Mouse (Mus musculus) intestine, postnatal 0 days (tissue): ENCODE results near the gene Plpp4. TPM values are rescaled to one million over a fixed set of nuclear protein-coding genes. Genes with fewer than 3 reads are reported as not detected.
A peak's percentile ranks its signal among the peaks of the same experiment; 100 is the strongest.

Experiments used
- ATAC-seq: fragments of 200-750 bp; cut with Nextera tagmentation; 2 replicates; pipeline ENCODE4 v1.8.0; 2017; ENCODE audit warnings: mild to moderate bottlenecking, moderate TSS enrichment, moderate library complexity
- H3K27ac ChIP-seq: fragments of 300-500 bp; sonication (generic); 2 replicates; pipeline ENCODE4 v1.5.1; 2014; ENCODE audit warnings: mild to moderate bottlenecking, low read depth, low read length, moderate library complexity
- H3K27me3 ChIP-seq: fragments of 300-500 bp; sonication (generic); replicated peaks from 2 replicates; pipeline ENCODE4 v1.6.1; 2014; ENCODE audit warnings: low read length, mixed read lengths; ENCODE audit not compliant: control insufficient read depth, insufficient read depth
- H3K36me3 ChIP-seq: fragments of 300-500 bp; sonication (generic); 2 replicates; pipeline ENCODE4 v1.6.1; 2014; ENCODE audit warnings: mild to moderate bottlenecking, moderate library complexity; ENCODE audit not compliant: control insufficient read depth, insufficient read depth
- H3K4me1 ChIP-seq: fragments of 300-500 bp; sonication (generic); replicated peaks from 2 replicates; pipeline ENCODE4 v1.6.1; 2014; ENCODE audit warnings: antibody characterized with exemption, low read length, mixed read lengths; ENCODE audit not compliant: control insufficient read depth, insufficient read depth
- H3K4me2 ChIP-seq: fragments of 300-500 bp; sonication (generic); replicated peaks from 2 replicates; pipeline ENCODE4 v1.6.1; 2014; ENCODE audit warnings: low read depth, mild to moderate bottlenecking, moderate library complexity
- H3K4me3 ChIP-seq: fragments of 300-500 bp; sonication (generic); 2 replicates; pipeline ENCODE4 v1.5.1; 2014; ENCODE audit warnings: low read depth, low read length
- H3K9ac ChIP-seq: fragments of 300-500 bp; sonication (generic); 2 replicates; pipeline ENCODE4 v1.6.1; 2014; ENCODE audit warnings: mild to moderate bottlenecking, low read depth, low read length
- H3K9me3 ChIP-seq: fragments of 300-500 bp; sonication (generic); 2 replicates; pipeline ENCODE4 v1.6.1; 2016; ENCODE audit warnings: mixed run types; ENCODE audit not compliant: control insufficient read depth
- CTCF ChIP-seq: sonication (generic); IDR thresholded peaks from 2 replicates; pipeline ENCODE4 v1.5.1; 2016; ENCODE audit warnings: low read depth, mild to moderate bottlenecking, control low read depth, antibody characterized with exemption, moderate library complexity
- WGBS: fragments of 180-500 bp; shearing (Covaris S2); extraction: QIAGEN DNeasy Blood & Tissue Kit; methylation state at CpG from one replicate; pipeline ENCODE4 v1.1.7; 2014; 5-methylcytosine and 5-hydroxymethylcytosine counted together
- polyA plus RNA-seq: library from polyadenylated mRNA; unstranded; fragments of >200 nt; fragmentation: Nextera tagmentation; extraction: Ambion mirVana; gene quantifications from 2 replicates; pipeline ENCODE4 v1.2.1, GENCODE M21; 2015

Plpp4 gene
- polyA plus RNA-seq, 1 experiment from 2014 or later = 0.21 TPM

GRCm38 (mm10) chr7:129312521-129312920, 55.7 kb downstream of the Plpp4 start:
- WGBS = 64% methylated on average over 6 of the region's 6 CpGs

GRCm38 (mm10) chr7:129313969-129314368, 57.1 kb downstream of the Plpp4 start:
- H3K9ac ChIP-seq = no peak overlapping the region
- H3K36me3 ChIP-seq = no peaks in the 10 kb centered on the region
- TF ChIP-seq CTCF = no peak
- ATAC-seq = no peak
- H3K4me2 ChIP-seq = no peak overlapping the region
- no peaks in the 10 kb centered on the region for H3K4me1 ChIP-seq
- no peak overlapping the region for H3K4me3 ChIP-seq
- no peaks in the 10 kb centered on the region for H3K27me3 ChIP-seq
- no peaks in the 10 kb centered on the region for H3K9me3 ChIP-seq
- WGBS = 64% methylated on average over 2 of the region's 2 CpGs
- H3K27ac ChIP-seq = no peak overlapping the region

More at GRCm38 (mm10) chr7:129312521-129312920, 55.7 kb downstream of the Plpp4 start:
- H3K27me3 ChIP-seq = no peaks in the 10 kb centered on the region
- no peaks in the 10 kb centered on the region for H3K9me3 ChIP-seq
- H3K27ac ChIP-seq = no peak overlapping the region
- no peaks in the 10 kb centered on the region for H3K4me1 ChIP-seq
- no peak overlapping the region for H3K4me2 ChIP-seq
- H3K4me3 ChIP-seq = no peak overlapping the region
- no peaks in the 10 kb centered on the region for H3K36me3 ChIP-seq
- H3K9ac ChIP-seq = no peak overlapping the region
- ATAC-seq = no peak
- TF ChIP-seq CTCF = no peak

DNA sequence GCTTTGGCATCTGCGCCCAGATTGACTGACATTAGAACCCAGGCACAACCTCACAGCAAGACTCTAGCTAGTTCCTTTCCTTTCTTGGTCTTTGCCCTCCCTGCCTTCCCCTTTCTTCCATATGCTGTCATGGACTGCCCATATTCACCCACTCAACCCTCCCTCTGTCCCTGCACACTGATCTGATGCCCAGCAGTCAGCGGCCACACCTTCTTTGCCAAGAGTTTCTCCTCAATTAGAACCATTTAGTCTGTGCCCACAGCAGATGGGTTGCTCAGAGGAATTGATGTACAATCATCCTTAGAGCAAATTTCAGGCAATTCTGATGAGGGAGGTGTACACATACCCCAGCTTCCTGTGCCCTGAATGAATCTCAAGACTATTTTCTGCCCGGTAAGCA, 83.3 kb downstream of the Plpp4 start:
- WGBS = 95% methylated on average over 3 of the region's 3 CpGs

GRCm38 (mm10) chr7:129355561-129355960, 98.7 kb downstream of the Plpp4 start:
- 84% methylated on average over 2 of the region's 2 CpGs for WGBS
- no peak overlapping the region for H3K9ac ChIP-seq
- ATAC-seq = no peak
- H3K9me3 ChIP-seq = no peaks in the 10 kb centered on the region
- H3K27ac ChIP-seq = no peak overlapping the region
- no peaks in the 10 kb centered on the region for H3K27me3 ChIP-seq
- H3K4me1 ChIP-seq = no peaks in the 10 kb centered on the region
- no peaks in the 10 kb centered on the region for H3K36me3 ChIP-seq
- TF ChIP-seq CTCF = no peak
- H3K4me2 ChIP-seq = no peak overlapping the region
- H3K4me3 ChIP-seq = no peak overlapping the region

More for the DNA sequence above, 83.3 kb downstream of the Plpp4 start:
- no peak for ATAC-seq
- TF ChIP-seq CTCF = no peak
- Histone ChIP-seq H3K4me1 (no peaks in the 10 kb centered on the region), H3K4me3 (no peak overlapping the region), H3K36me3 (no peaks in the 10 kb centered on the region), H3K9me3 (no peaks in the 10 kb centered on the region), H3K9ac (no peak overlapping the region), H3K4me2 (no peak overlapping the region), H3K27me3 (no peaks in the 10 kb centered on the region), H3K27ac (no peak overlapping the region)

- Histone ChIP-seq H3K27ac (no peak overlapping the region), H3K27me3 (no peaks in the 10 kb centered on the region), H3K4me1 (no peaks in the 10 kb centered on the region), H3K36me3 (no peaks in the 10 kb centered on the region), H3K9me3 (no peaks in the 10 kb centered on the region), H3K9ac (no peak overlapping the region), H3K4me3 (no peak overlapping the region), H3K4me2 (no peak overlapping the region)
- 95% methylated on average over 1 of the region's 1 CpGs for WGBS
- TF ChIP-seq CTCF = no peak
- no peak for ATAC-seq
Observed at GRCm38 (mm10) chr7:129375306-129375705, 118.5 kb downstream of the Plpp4 start.

GRCm38 (mm10) chr7:129385149-129385548, 128.3 kb downstream of the Plpp4 start:
- no peaks in the 10 kb centered on the region for H3K9me3 ChIP-seq
- H3K4me1 ChIP-seq = no peaks in the 10 kb centered on the region
- no peak overlapping the region for H3K4me3 ChIP-seq
- no peak overlapping the region for H3K27ac ChIP-seq
- peak; percentile 15; the same call in 1 of the 2 replicates for TF ChIP-seq CTCF
- no peaks in the 10 kb centered on the region for H3K36me3 ChIP-seq
- no peaks in the 10 kb centered on the region for H3K27me3 ChIP-seq
- no peak overlapping the region for H3K9ac ChIP-seq
- no peak for ATAC-seq
- WGBS = 63% methylated on average over 3 of the region's 3 CpGs
- no peak overlapping the region for H3K4me2 ChIP-seq
